Mouse (Mus musculus): Measurements from ENCODE around the gene Esyt2. TPM values are rescaled to one million over a fixed set of nuclear protein-coding genes. Genes with fewer than 3 reads are reported as not detected.
A peak's percentile ranks its signal among the peaks of the same experiment; 100 is the strongest.
"Not testable (repeated sequence)": the region's sequence is repeated elsewhere in the genome, so short reads cannot be mapped to it uniquely, and the experiment has no call there.

Esyt2 gene
- polyA plus RNA-seq, 1 experiment from 2014 or later: 16.2 TPM

- Histone ChIP-seq H3K4me2 (no peak overlapping the region), H3K4me1 (peaks cover 34% of the 10 kb centered on the region), H3K9ac (no peak overlapping the region), H3K4me3 (no peak overlapping the region), H3K27ac (peak overlapping the region; percentile 74), H3K9me3 (replicated peaks) (no peaks in the 10 kb centered on the region), H3K36me3 (no peaks in the 10 kb centered on the region), H3K27me3 (replicated peaks) (no peaks in the 10 kb centered on the region)
- peak; percentile 8 for ATAC-seq
- 31% methylated on average over 2 of the region's 2 CpGs for WGBS (ENCODE audit: insufficient replicate concordance)
Observed at GRCm38 (mm10) chr12:116264756-116265155, 16.2 kb upstream of the Esyt2 start.

DNA sequence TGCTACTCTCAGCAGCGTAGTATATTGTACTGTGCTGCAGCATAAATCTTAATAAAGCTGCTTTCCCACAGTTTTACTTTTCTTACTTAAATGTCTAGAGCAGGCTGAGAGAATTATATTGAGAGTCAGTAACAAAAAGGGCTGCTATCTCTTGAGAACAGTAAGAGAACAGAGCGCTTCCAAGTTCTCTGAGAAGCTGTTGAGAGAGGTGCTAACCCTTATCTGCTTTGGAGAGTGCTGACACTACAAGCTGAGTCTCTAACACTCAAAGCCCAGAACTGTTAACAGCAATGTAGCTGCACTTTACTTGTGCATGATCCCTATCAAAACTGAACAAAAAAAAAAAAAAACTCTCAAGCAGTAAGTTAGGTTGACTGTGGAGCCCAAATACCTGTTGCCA is 15.7 kb upstream of the Esyt2 start:
- H3K9me3 ChIP-seq (replicated peaks): no peaks in the 10 kb centered on the region
- peaks cover 39% of the 10 kb centered on the region for H3K4me1 ChIP-seq
- peak overlapping the region; percentile 74 for H3K27ac ChIP-seq
- H3K27me3 ChIP-seq (replicated peaks): no peaks in the 10 kb centered on the region
- H3K4me3 ChIP-seq: no peak overlapping the region
- 51% methylated on average over 2 of the region's 2 CpGs for WGBS (ENCODE audit: insufficient replicate concordance)
- H3K9ac ChIP-seq: no peak overlapping the region
- peak; percentile 59 for ATAC-seq
- no peak overlapping the region for H3K4me2 ChIP-seq
- no peaks in the 10 kb centered on the region for H3K36me3 ChIP-seq

- H3K9me3 ChIP-seq (replicated peaks): no peaks in the 10 kb centered on the region
- no peak overlapping the region for H3K9ac ChIP-seq
- H3K4me1 ChIP-seq: peaks cover 32% of the 10 kb centered on the region
- no peak overlapping the region for H3K4me2 ChIP-seq
- 0 out of 2 replicates have a peak overlapping the region, but pooled peaks have one; percentile 18 for H3K27ac ChIP-seq
- WGBS (ENCODE audit: insufficient replicate concordance): 50% methylated on average over 5 of the region's 5 CpGs
- H3K36me3 ChIP-seq: no peaks in the 10 kb centered on the region
- no peak overlapping the region for H3K4me3 ChIP-seq
- ATAC-seq: peak; percentile 70
- H3K27me3 ChIP-seq (replicated peaks): no peaks in the 10 kb centered on the region
Observed at GRCm38 (mm10) chr12:116269450-116269849, 11.5 kb upstream of the Esyt2 start.

DNA sequence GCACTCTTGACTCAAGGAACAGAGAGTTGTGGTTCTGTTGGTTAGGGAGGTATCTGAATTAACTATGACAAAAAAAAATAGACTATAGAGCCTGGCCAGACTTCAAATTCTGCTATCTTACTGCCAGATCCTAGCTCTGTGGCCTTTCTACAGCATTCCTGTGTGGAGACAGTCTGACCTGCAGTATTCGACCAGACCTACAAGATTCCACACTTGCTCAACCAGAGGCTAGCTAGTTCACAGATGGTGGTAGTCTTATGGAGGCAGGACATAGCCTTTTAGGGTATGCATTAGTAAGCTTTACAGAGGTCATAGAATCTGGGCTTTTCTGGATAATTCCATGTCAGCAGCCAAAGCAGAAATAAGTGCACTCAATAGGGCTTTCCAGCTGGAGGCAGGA is 10.5 kb upstream of the Esyt2 start:
- Histone ChIP-seq H3K27ac (no peak overlapping the region), H3K9ac (no peak overlapping the region), H3K4me3 (no peak overlapping the region), H3K4me2 (no peak overlapping the region), H3K9me3 (replicated peaks) (no peaks in the 10 kb centered on the region), H3K4me1 (peaks cover 22% of the 10 kb centered on the region), H3K27me3 (replicated peaks) (no peaks in the 10 kb centered on the region), H3K36me3 (no peaks in the 10 kb centered on the region)
- ATAC-seq: no peak
- 66% methylated on average over 1 of the region's 1 CpGs for WGBS (ENCODE audit: insufficient replicate concordance)

GRCm38 (mm10) chr12:116271071-116271470 is 9.9 kb upstream of the Esyt2 start:
- no peak for ATAC-seq
- H3K36me3 ChIP-seq: no peaks in the 10 kb centered on the region
- H3K4me3 ChIP-seq: no peak overlapping the region
- no peak overlapping the region for H3K9ac ChIP-seq
- 87% methylated on average over 2 of the region's 2 CpGs for WGBS (ENCODE audit: insufficient replicate concordance)
- no peaks in the 10 kb centered on the region for H3K9me3 ChIP-seq (replicated peaks)
- no peak overlapping the region for H3K27ac ChIP-seq
- H3K27me3 ChIP-seq (replicated peaks): no peaks in the 10 kb centered on the region
- H3K4me2 ChIP-seq: no peak overlapping the region
- peaks cover 24% of the 10 kb centered on the region for H3K4me1 ChIP-seq

GRCm38 (mm10) chr12:116273733-116274132 is 7.3 kb upstream of the Esyt2 start:
- ATAC-seq: no peak

GRCm38 (mm10) chr12:116275086-116275485 is 5.9 kb upstream of the Esyt2 start, which contains the start of gene Gm11027:
TSS of gene Gm11027 (plus strand) at chr12:116275386.
- H3K9ac ChIP-seq; H3K4me3 ChIP-seq; H3K27ac ChIP-seq; ATAC-seq; H3K27me3 ChIP-seq (replicated peaks); H3K4me2 ChIP-seq; H3K36me3 ChIP-seq; H3K9me3 ChIP-seq (replicated peaks): not testable (repeated sequence)
- WGBS (ENCODE audit: insufficient replicate concordance): 80% methylated on average over 2 of the region's 2 CpGs
- H3K4me1 ChIP-seq: peaks cover 54% of the 10 kb centered on the region

More at GRCm38 (mm10) chr12:116273733-116274132, 7.3 kb upstream of the Esyt2 start:
- H3K9me3 ChIP-seq (replicated peaks): no peaks in the 10 kb centered on the region
- no peak overlapping the region for H3K27ac ChIP-seq
- H3K4me1 ChIP-seq: peaks cover 51% of the 10 kb centered on the region
- H3K9ac ChIP-seq: no peak overlapping the region
- H3K4me3 ChIP-seq: no peak overlapping the region
- no peaks in the 10 kb centered on the region for H3K27me3 ChIP-seq (replicated peaks)
- WGBS (ENCODE audit: insufficient replicate concordance): 51% methylated on average over 1 of the region's 1 CpGs
- H3K36me3 ChIP-seq: no peaks in the 10 kb centered on the region
- no peak overlapping the region for H3K4me2 ChIP-seq

DNA sequence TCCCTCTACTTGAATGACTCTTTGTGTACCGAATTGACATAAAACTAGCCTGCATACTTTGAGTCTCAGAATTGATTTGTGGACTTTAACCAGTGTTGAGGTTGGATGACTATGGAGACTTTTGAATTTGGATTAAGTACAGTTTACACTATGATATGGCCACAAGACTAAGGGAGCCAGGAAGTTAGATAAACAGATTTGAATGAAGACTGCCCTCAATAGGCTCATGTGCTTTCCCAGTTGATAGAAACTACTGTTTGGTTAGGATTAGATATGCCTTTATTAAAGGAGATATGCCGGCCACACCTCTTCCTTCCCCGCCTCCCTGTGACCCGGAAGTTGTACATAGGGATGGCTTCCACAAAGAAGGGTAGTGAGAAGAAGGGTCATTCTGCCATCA is 5.4 kb upstream of the Esyt2 start:
- no peaks in the 10 kb centered on the region for H3K27me3 ChIP-seq (replicated peaks)
- H3K4me1 ChIP-seq: peaks cover 52% of the 10 kb centered on the region
- H3K36me3 ChIP-seq: no peaks in the 10 kb centered on the region
- no peak overlapping the region for H3K4me3 ChIP-seq
- no peak for ATAC-seq
- 73% methylated on average over 4 of the region's 4 CpGs for WGBS (ENCODE audit: insufficient replicate concordance)
- H3K27ac ChIP-seq: no peak overlapping the region
- H3K4me2 ChIP-seq: no peak overlapping the region
- H3K9me3 ChIP-seq (replicated peaks): no peaks in the 10 kb centered on the region
- H3K9ac ChIP-seq: no peak overlapping the region

- H3K36me3 ChIP-seq: no peaks in the 10 kb centered on the region
- peak overlapping the region; percentile 76 for H3K27ac ChIP-seq
- 7% methylated on average over 2 of the region's 2 CpGs for WGBS (ENCODE audit: insufficient replicate concordance)
- no peak overlapping the region for H3K9ac ChIP-seq
- H3K4me3 ChIP-seq: no peak overlapping the region
- no peaks in the 10 kb centered on the region for H3K9me3 ChIP-seq (replicated peaks)
- H3K4me1 ChIP-seq: peaks cover 55% of the 10 kb centered on the region
- peak overlapping the region; percentile 37 for H3K4me2 ChIP-seq
- H3K27me3 ChIP-seq (replicated peaks): no peaks in the 10 kb centered on the region
- no peak for ATAC-seq
Observed at GRCm38 (mm10) chr12:116276961-116277360, 4.0 kb upstream of the Esyt2 start.

GRCm38 (mm10) chr12:116278541-116278940 is 2.5 kb upstream of the Esyt2 start:
- no peaks in the 10 kb centered on the region for H3K36me3 ChIP-seq
- no peaks in the 10 kb centered on the region for H3K27me3 ChIP-seq (replicated peaks)
- no peaks in the 10 kb centered on the region for H3K9me3 ChIP-seq (replicated peaks)
- no peak for ATAC-seq
- no peak overlapping the region for H3K4me3 ChIP-seq
- H3K27ac ChIP-seq: peak overlapping the region; percentile 73
- no peak overlapping the region for H3K9ac ChIP-seq
- H3K4me1 ChIP-seq: peaks cover 62% of the 10 kb centered on the region
- H3K4me2 ChIP-seq: no peak overlapping the region
- WGBS (ENCODE audit: insufficient replicate concordance): 67% methylated on average over 1 of the region's 1 CpGs

DNA sequence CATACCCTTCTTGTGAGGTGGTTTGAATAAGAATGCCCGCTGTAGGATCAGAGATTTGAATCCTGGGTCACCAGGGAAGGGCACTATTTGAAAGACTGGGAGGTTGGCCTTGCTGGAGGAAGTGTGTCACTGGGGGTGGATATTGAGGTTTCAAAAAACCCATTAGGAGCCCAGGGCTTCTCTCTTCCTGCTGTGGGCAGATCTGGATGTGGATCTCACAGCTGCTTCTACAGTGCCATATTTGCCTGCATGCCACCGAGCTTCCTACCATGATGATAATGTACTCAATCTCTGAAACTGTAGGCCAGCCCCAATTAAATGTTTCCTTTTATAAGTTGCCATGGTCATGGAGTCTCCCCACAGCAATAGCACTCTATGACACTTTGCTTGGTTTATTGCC is 1.8 kb upstream of the Esyt2 start:
- H3K4me1 ChIP-seq: peaks cover 66% of the 10 kb centered on the region
- WGBS (ENCODE audit: insufficient replicate concordance): 86% methylated on average over 2 of the region's 2 CpGs
- peak overlapping the region; percentile 36; the same call in 1 of the 2 replicates for H3K27ac ChIP-seq
- no peak overlapping the region for H3K9ac ChIP-seq
- H3K36me3 ChIP-seq: no peaks in the 10 kb centered on the region
- peak overlapping the region; percentile 91; the same call in 1 of the 2 replicates for H3K4me2 ChIP-seq
- H3K27me3 ChIP-seq (replicated peaks): no peaks in the 10 kb centered on the region
- ATAC-seq: no peak
- H3K9me3 ChIP-seq (replicated peaks): no peaks in the 10 kb centered on the region
- no peak overlapping the region for H3K4me3 ChIP-seq

DNA sequence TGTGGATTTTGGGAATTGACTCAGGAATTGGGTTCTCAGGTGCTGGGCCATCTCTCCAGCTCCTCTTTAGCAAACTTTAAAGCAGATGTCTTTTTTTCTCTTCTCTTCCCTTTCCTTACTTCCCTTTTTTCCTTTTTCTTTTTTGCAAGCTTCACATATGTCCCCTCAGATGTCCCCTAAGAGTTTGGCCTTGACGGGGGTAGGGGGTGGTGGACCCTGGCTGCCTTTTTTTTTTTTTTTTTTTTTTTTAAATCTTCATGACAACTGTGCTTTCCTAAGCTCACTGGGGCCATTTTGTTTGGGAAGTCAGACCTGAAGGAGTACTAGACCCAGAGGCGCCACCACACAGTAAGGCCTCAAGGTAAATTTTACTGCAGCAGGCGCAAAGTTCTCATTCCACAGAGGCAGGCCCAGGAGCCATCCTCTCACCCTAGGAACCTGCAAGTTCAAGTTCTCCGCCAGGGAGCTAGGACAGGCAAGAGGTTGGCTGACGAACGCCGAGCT is 795 bp upstream of the Esyt2 start:
- peaks cover 66% of the 10 kb centered on the region for H3K4me1 ChIP-seq
- H3K9ac ChIP-seq: peak overlapping the region; percentile 97
- peak overlapping the region; percentile 97 for H3K27ac ChIP-seq
- H3K27me3 ChIP-seq (replicated peaks): no peaks in the 10 kb centered on the region
- H3K9me3 ChIP-seq (replicated peaks): no peaks in the 10 kb centered on the region
- ATAC-seq: no peak
- 2% methylated on average over 7 of the region's 7 CpGs for WGBS (ENCODE audit: insufficient replicate concordance)
- peak overlapping the region; percentile 91 for H3K4me3 ChIP-seq
- no peaks in the 10 kb centered on the region for H3K36me3 ChIP-seq
- H3K4me2 ChIP-seq: peak overlapping the region; percentile 91
